Mouse (Mus musculus) kidney, adult 2 months (tissue): ENCODE measurements at regions not wholly inside any gene's neighbourhood (a gene's known extent, or its start where the extent isn't known, plus 50 kb on each side); places are given as distances from the start of the nearest gene placed in this dataset.

Experiments used
- DNase-seq: peaks from one replicate; pipeline ENCODE4 v3.0.0; 2021
- H3K27ac ChIP-seq: fragments of 200-500 bp; 2 replicates; pipeline ENCODE4 v1.5.1; 2012; ENCODE audit warnings: low read depth, low read length, control low read depth, inconsistent platforms; ENCODE audit not compliant: insufficient read depth
- H3K27me3 ChIP-seq: fragments of 200-500 bp; replicated peaks from 2 replicates; pipeline ENCODE4 v1.6.1; 2012; ENCODE audit warnings: mild to moderate bottlenecking, moderate library complexity, low read length, inconsistent platforms; ENCODE audit not compliant: control insufficient read depth, insufficient read depth
- H3K36me3 ChIP-seq: fragments of 200-500 bp; 2 replicates; pipeline ENCODE4 v1.6.1; 2012; ENCODE audit warnings: mild to moderate bottlenecking, moderate library complexity, low read length, inconsistent platforms; ENCODE audit not compliant: control insufficient read depth, insufficient read depth
- H3K4me1 ChIP-seq: fragments of 200-500 bp; 2 replicates; pipeline ENCODE4 v1.6.1; 2011; ENCODE audit warnings: low read length; ENCODE audit not compliant: control insufficient read depth, insufficient read depth
- H3K4me3 ChIP-seq: fragments of 200-500 bp; 2 replicates; pipeline ENCODE4 v1.5.1; 2011; ENCODE audit warnings: mild to moderate bottlenecking, low read depth, low read length, control low read depth; ENCODE audit not compliant: insufficient read depth
- CTCF ChIP-seq: fragments of 200-500 bp; conservative IDR thresholded peaks from 2 replicates; pipeline ENCODE4 v1.5.1; 2011; ENCODE audit warnings: low read depth, mild to moderate bottlenecking, control low read depth, low read length, moderate library complexity, mixed read lengths; ENCODE audit not compliant: insufficient read depth, insufficient read length
- POLR2A ChIP-seq: fragments of 200-500 bp; IDR thresholded peaks from one replicate; pipeline ENCODE4 v1.6.1; 2011; ENCODE audit warnings: low read depth, low read length, control low read depth
- WGBS: fragments of 180-500 bp; shearing (Covaris S2); methylation state at CpG from one replicate; pipeline ENCODE4 v1.1.7; 2018; 5-methylcytosine and 5-hydroxymethylcytosine counted together

- no peak for TF ChIP-seq POLR2A
- TF ChIP-seq CTCF = no peak
- Histone ChIP-seq H3K27me3 (no peaks in the 10 kb centered on the region), H3K27ac (no peak overlapping the region), H3K4me1 (no peaks in the 10 kb centered on the region), H3K36me3 (no peaks in the 10 kb centered on the region), H3K4me3 (no peak overlapping the region)
- DNase-seq = no peak
These were observed 317.9 kb downstream of the Pax3 start for GRCm38 (mm10) chr1:77879026-77879425.

GRCm38 (mm10) chr1:77870125-77870524 lies 326.8 kb downstream of the Pax3 start:
- 51% methylated on average over 2 of the region's 2 CpGs for WGBS
- H3K4me3 ChIP-seq = no peak overlapping the region
- TF ChIP-seq CTCF (no peak), POLR2A (no peak)

GRCm38 (mm10) chr1:77869174-77869573 lies 327.8 kb downstream of the Pax3 start:
- WGBS = 60% methylated on average over 1 of the region's 1 CpGs
- no peak for DNase-seq
- TF ChIP-seq CTCF (no peak), POLR2A (no peak)
- Histone ChIP-seq H3K4me3 (no peak overlapping the region), H3K27ac (no peak overlapping the region), H3K27me3 (no peaks in the 10 kb centered on the region), H3K36me3 (no peaks in the 10 kb centered on the region), H3K4me1 (no peaks in the 10 kb centered on the region)

More at GRCm38 (mm10) chr1:77870125-77870524, 326.8 kb downstream of the Pax3 start:
- Histone ChIP-seq H3K27ac (no peak overlapping the region), H3K27me3 (no peaks in the 10 kb centered on the region), H3K36me3 (no peaks in the 10 kb centered on the region), H3K4me1 (no peaks in the 10 kb centered on the region)
- no peak for DNase-seq

- Histone ChIP-seq H3K4me1 (no peaks in the 10 kb centered on the region), H3K36me3 (no peaks in the 10 kb centered on the region), H3K4me3 (no peak overlapping the region), H3K27me3 (no peaks in the 10 kb centered on the region), H3K27ac (no peak overlapping the region)
- DNase-seq = no peak
- TF ChIP-seq CTCF (no peak), POLR2A (no peak)
- 89% methylated on average over 9 of the region's 9 CpGs for WGBS
These were observed 337.0 kb downstream of the Pax3 start for GRCm38 (mm10) chr1:77859931-77860330.

GRCm38 (mm10) chr1:77854366-77854765 lies 339.5 kb upstream of the Epha4 start:
- no peak for DNase-seq
- TF ChIP-seq POLR2A (no peak), CTCF (no peak)
- Histone ChIP-seq H3K27ac (no peak overlapping the region), H3K4me3 (no peak overlapping the region), H3K27me3 (no peaks in the 10 kb centered on the region), H3K36me3 (no peaks in the 10 kb centered on the region), H3K4me1 (no peaks in the 10 kb centered on the region)
- 86% methylated on average over 1 of the region's 1 CpGs for WGBS

GRCm38 (mm10) chr1:77847766-77848615 lies 333.1 kb upstream of the Epha4 start:
- Histone ChIP-seq H3K4me1 (no peaks in the 10 kb centered on the region), H3K27me3 (no peaks in the 10 kb centered on the region), H3K36me3 (no peaks in the 10 kb centered on the region), H3K27ac (no peak overlapping the region), H3K4me3 (no peak overlapping the region)
- no peak for DNase-seq
- 63% methylated on average over 9 of the region's 9 CpGs for WGBS
- TF ChIP-seq POLR2A = no peak
- no peak for TF ChIP-seq CTCF

- H3K4me1 ChIP-seq = no peaks in the 10 kb centered on the region
- DNase-seq = no peak
- no peak overlapping the region for H3K27ac ChIP-seq
- no peaks in the 10 kb centered on the region; the same call in 1 of the 2 replicates for H3K27me3 ChIP-seq
- 82% methylated on average over 12 of the region's 12 CpGs for WGBS
- H3K36me3 ChIP-seq = no peaks in the 10 kb centered on the region
- TF ChIP-seq POLR2A (no peak), CTCF (no peak)
- H3K4me3 ChIP-seq = no peak overlapping the region
These were observed 331.3 kb upstream of the Epha4 start for GRCm38 (mm10) chr1:77846039-77846727.
